Mouse (Mus musculus): ENCODE results near the gene Ppp1r3e.

DNA sequence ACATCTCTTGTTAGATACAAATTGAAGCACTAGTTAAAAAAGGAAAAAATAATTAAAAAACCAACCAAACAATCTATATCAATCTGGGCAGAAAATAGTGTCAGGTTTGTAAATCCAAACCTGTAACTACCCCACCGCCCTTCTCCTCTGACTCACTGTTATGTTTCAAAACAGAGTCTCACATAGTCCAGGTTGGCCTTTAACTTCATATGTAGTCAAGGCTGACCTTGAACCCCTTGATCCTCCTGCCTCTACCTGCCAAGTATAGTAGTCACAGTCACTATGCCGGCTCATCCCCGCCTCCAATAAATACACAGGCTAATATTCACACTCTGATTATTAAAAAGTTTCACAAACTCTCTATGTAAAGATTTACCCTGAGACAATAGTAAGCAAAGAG, 21.6 kb downstream of the Ppp1r3e start:
- TF ChIP-seq TAL1 (IDR thresholded peaks at IDR 0.05; ENCODE audit: low read length) (no peak), GATA1 (IDR thresholded peaks at IDR 0.05; ENCODE audit: low read length) (no peak)
